Mouse (Mus musculus) lung, postnatal 36 days (tissue): ENCODE results near the gene Bdkrb2.

Experiments
- DNase-seq: peaks from one replicate; pipeline ENCODE4 v3.0.0; 2022; ENCODE audit warnings: mixed read lengths

Gene Bdkrb2

GRCm38 (mm10) chr12:105547151-105547550 is 15.9 kb upstream of the Bdkrb2 start:
- no peak for DNase-seq

- DNase-seq: no peak
Measured at GRCm38 (mm10) chr12:105548001-105548400, 15.0 kb upstream of the Bdkrb2 start.

GRCm38 (mm10) chr12:105548881-105549280 is 14.1 kb upstream of the Bdkrb2 start:
- DNase-seq: peak; percentile 56

GRCm38 (mm10) chr12:105549835-105550802 is 12.9 kb upstream of the Bdkrb2 start:
- no peak for DNase-seq

GRCm38 (mm10) chr12:105551551-105551989 is 11.5 kb upstream of the Bdkrb2 start:
- peak; percentile 35 for DNase-seq

DNA sequence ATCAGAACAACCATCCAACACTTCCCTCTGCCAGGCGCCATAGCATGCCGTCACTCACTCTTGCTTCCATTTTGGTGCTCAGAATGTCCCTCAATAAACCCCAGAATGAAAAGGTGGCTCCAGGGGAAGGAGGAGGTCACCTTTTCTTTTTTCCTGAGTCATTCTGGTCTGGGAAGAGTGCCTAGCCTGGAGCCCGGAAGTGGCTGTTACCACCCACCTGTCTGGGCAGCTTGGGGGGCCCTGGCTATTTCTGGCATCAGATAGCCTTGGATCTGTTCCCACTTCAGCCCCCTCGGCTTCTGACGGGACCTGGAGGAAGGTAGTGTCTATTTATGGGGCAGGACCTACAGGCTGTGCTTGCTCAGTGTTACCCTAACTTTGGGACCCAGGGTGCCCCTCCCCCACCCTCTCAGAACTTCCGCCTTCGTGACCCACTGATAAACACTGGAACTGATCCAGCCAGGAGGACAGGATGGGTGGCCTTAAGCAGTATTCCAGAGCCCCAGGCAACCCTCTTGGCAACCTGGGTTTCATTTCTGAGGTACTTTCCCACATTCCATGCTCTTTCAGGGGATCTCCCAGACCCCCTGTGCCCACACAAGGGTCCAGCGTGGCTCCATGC is 8.8 kb upstream of the Bdkrb2 start:
- peak; percentile 68 for DNase-seq

DNA sequence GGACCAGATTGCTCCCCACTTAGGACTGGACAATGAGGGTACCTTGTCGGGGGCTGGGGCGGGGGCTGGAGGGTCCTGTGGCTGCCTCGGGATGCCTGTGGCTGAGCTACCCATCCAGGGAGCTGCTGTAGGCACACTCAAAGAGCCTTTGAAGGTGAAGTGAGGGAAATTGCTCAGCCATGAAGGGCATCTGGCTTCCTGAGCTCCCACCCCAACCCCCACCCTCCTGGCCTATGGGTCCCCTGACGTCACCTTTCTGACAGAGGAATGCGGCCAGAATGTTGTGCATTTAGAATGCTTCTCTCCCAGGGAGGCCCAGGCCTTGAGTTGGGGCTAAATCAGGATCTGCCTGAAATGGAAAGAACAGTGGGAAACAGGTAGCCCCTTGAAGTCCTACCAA is 7.9 kb upstream of the Bdkrb2 start:
- no peak for DNase-seq

GRCm38 (mm10) chr12:105557250-105557925 is 5.6 kb upstream of the Bdkrb2 start:
- peak; percentile 72 for DNase-seq

GRCm38 (mm10) chr12:105561007-105561534 is 2.0 kb upstream of the Bdkrb2 start:
- no peak for DNase-seq

GRCm38 (mm10) chr12:105562056-105562820 is 788 bp upstream of the Bdkrb2 start:
- no peak for DNase-seq

DNA sequence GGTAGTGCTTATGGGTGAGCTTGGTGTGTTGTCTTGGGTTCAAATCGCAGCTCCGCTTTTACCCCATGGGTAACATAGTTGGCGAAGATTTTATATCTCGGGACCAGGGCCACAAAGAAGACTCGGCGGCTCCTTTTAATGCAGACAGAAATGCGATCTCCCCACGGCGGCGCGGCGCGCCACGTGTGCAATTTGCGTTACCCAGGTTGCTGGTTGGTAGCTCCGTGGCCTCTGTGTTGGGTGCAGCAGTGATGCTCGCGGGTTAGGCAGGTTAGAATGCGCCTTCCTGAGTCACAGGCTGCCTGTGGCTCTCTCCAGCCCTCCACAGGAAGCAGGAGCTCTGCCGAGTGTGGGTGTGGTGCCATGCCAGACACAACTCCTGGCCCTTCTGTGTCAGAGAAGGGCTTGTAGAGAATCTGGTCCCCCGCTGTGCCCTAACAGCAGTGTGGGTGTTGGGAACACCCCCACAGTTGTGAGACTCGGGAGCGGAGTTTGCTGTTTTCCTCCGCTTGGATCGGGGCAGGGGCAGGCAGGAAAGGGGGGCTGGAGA is 775 bp downstream of the Bdkrb2 start:
- no peak for DNase-seq

- no peak for DNase-seq
Measured at GRCm38 (mm10) chr12:105565221-105565620, 2.2 kb downstream of the Bdkrb2 start.

DNA sequence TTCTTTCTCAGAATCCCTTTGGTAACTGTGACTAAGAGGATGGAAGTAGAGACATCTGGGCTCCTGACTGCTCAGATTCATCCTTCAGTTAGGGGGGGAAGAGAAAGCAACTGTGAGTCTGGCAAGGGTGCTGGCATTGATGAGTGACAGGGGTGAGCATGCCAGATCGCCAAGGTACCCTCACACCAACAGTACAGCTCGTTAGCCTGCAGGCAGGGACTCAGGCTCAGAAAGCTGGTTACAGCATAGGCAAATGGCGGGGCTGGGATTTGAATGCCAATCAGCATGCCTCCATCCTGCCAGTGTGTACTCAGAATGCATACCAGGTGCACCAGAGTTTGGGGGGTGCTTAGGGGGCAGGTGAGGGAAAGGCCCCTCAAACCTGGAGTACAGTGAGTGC is 8.8 kb downstream of the Bdkrb2 start:
- no peak for DNase-seq

DNA sequence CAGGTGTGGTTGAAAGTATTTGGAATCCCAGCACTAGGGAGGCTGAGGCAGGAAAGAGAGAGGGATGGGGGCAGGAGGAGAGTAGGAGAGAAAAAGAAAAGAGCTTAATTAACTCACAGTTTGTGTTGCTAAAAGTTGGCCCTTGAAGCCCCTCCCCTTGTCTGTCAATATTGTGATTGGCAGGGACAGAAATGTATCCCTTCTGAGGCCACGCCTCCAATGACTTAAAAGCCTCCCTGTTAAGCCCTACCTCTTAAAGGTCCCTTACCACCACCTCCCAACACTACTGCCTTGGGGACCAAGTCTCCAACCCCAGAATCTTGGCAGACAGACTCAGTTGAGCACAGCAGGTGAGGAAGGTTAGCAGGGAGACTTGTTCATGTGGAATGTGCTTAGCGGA is 9.6 kb downstream of the Bdkrb2 start:
- DNase-seq: no peak

GRCm38 (mm10) chr12:105574356-105574755 is 11.3 kb downstream of the Bdkrb2 start:
- no peak for DNase-seq

DNA sequence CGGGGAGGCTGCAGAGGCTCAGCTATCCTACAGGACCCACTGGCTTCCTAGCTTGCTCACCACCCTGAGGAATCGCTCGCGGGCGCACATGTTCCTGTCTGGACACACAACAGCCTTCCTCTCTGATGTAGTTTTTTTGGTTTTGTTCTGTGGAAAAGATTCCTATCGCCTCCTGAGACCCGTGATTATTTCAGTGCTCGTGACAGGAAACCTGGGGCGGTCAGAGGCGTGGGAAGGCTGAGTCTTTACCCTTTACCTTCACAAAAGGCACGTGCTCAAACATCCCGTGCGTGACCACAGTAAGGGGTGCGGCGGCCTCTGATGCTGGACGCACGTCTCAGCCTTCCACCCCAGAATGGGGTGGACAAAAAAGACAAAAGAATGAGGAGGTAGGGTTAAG is 17.5 kb downstream of the Bdkrb2 start:
- DNase-seq: no peak

GRCm38 (mm10) chr12:105582486-105582885 is 19.5 kb downstream of the Bdkrb2 start:
- no peak for DNase-seq

DNA sequence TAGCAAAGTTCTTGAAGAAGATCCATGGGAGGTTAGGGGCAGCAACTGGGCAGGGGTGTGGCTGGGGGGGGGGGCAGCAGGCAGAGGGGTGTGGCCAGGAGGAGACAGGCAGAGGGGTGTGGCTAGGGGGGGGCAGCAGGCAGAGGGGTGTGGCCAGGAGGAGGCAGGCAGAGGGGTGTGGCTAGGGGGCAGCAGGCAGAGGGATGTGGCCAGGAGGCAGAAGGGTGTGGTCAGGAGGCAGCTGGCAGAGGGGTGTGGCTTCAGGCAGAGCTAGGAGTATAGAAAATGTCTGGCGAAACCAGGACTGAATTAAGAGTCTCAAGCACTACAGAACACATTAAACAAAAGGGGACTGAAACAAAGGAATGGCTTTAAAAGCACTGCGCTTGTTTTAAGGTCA is 20.5 kb downstream of the Bdkrb2 start:
- peak; percentile 39 for DNase-seq

- peak; percentile 85 for DNase-seq
Measured at GRCm38 (mm10) chr12:105584851-105585250, 21.8 kb downstream of the Bdkrb2 start.

DNA sequence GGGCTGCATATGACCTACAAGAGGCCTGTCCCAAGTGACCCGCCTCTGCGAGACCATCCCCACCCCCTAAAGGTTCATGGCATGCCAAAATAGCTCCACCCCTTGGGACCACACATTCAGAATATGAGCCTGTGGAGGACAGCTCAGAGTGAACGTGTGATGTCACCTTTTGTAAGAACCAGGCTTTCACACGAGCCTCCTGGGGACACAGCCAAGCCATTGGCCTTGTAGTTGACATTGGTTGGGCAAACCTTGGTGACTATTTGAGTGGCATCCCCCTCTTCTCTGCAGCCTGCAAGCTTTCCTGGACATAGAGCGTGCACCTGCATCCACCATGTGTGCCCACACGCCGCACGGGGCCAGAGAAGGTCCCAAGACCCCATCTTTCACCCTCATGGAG is 24.5 kb downstream of the Bdkrb2 start:
- DNase-seq: no peak

GRCm38 (mm10) chr12:105590786-105591185 is 27.8 kb downstream of the Bdkrb2 start:
- DNase-seq: no peak

- no peak for DNase-seq
Measured at GRCm38 (mm10) chr12:105592361-105592761, 29.3 kb downstream of the Bdkrb2 start.
